Mouse (Mus musculus) spleen, adult 2 months (tissue): ENCODE measurements around the gene Nek6.

Experiments
- CTCF ChIP-seq: fragments of 200-500 bp; IDR thresholded peaks from 2 replicates; pipeline ENCODE4 v1.5.1; 2011; ENCODE audit warnings: mild to moderate bottlenecking, inconsistent platforms; ENCODE audit not compliant: insufficient read depth, insufficient read length, insufficient replicate concordance; ENCODE audit errors: extremely low read depth
- POLR2A ChIP-seq: fragments of 200-500 bp; IDR thresholded peaks from 2 replicates; pipeline ENCODE4 v1.6.1; 2011; ENCODE audit warnings: low read depth, low read length, inconsistent platforms

DNA sequence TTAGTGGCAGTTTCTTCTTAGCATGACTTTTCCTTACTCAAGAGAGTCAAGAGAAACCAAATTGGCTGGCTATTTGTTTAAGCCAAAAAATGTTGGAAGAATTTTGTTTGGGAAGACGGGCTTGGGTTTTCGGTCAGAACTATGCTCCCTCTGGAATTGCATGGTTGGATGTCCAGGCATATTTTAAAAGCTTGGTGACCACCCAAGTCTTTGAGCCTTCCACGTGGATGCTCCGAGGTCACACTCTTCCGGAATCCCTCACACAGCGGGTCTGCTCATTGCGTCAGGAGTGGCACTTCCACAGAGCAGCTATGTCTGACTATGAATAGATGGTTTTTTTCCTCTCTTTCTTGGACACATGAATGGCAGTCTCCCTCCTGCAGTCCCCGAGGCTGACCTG is 23.6 kb downstream of the Nek6 start:
- no peak for TF ChIP-seq CTCF
- no peak for TF ChIP-seq POLR2A
